Mouse (Mus musculus) C2C12 (cell line): Measurements from ENCODE around the gene Pnpla2.
A peak's percentile ranks its signal among the peaks of the same experiment; 100 is the strongest.

Experiments
- CTCF ChIP-seq: IDR thresholded peaks from one replicate; pipeline ENCODE4 v1.5.1; 2011; ENCODE audit not compliant: control insufficient read depth, insufficient read depth, insufficient read length
- FOSL1 ChIP-seq: IDR thresholded peaks from one replicate; pipeline ENCODE4 v1.8.0; 2011; ENCODE audit warnings: mild to moderate bottlenecking, low read length; ENCODE audit not compliant: poor library complexity, insufficient read depth, severe bottlenecking
- MAX ChIP-seq: IDR thresholded peaks from one replicate; pipeline ENCODE4 v1.6.1; 2011; ENCODE audit warnings: mild to moderate bottlenecking, control low read depth
- MYOD1 ChIP-seq: IDR thresholded peaks from one replicate; pipeline ENCODE4 v1.6.1; 2011; ENCODE audit warnings: low read depth; ENCODE audit not compliant: control insufficient read depth, insufficient read length

DNA sequence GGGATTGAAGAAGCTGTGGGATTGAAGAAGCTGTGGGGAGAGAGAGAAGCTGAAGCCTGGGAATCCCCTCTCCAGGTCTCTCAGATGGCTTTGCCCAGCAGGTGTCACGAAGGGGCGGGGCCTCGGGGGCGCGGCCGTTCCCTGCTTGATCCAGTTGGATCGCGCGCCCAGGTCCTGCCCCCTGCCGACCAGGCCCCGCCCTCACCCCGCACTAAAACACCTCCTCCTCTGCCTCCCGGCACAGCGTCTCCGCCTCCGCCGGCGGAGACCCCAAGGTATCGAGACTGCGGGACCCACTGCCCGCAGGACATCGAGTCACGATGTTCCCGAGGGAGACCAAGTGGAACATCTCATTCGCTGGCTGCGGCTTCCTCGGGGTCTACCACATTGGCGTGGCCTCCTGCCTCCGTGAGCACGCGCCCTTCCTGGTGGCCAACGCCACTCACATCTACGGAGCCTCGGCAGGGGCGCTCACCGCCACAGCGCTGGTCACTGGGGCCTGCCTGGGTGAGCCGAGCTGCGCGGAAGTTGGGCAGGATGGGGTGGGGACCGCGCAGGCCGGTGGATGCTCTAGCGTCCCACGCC, at the start of gene Pnpla2:
- TF ChIP-seq CTCF, result no peak
- TF ChIP-seq FOSL1, result no peak
- TF ChIP-seq MAX, result peak; percentile 45
- no peak for TF ChIP-seq MYOD1
